Mouse (Mus musculus): Measurements from ENCODE around the gene Slc12a9. TPM values are rescaled to one million over a fixed set of nuclear protein-coding genes. Genes with fewer than 3 reads are reported as not detected.
A peak's percentile ranks its signal among the peaks of the same experiment; 100 is the strongest.

The Slc12a9 gene
- total and polyA plus RNA-seq, 3 experiments: 3.0 to 11.1 (median 7.9) TPM

- Histone ChIP-seq H3K9ac (ENCODE audit: insufficient read depth, low read depth) (no peak overlapping the region), H3K27ac (ENCODE audit: insufficient read depth, low read depth) (no peak overlapping the region), H3K4me1 (ENCODE audit: control insufficient read depth in 1 of 2, insufficient read depth in 2 of 2) (peaks cover 2 to 19% of the 10 kb centered on the region in 2 experiments; a peak in 3 of 4 replicates), H3K36me3 (replicated peaks in 1 of 2; ENCODE audit: control insufficient read depth in 1 of 2, insufficient read depth in 1 of 2, low read length in 1 of 2) (peaks cover 18 to 59% of the 10 kb centered on the region in 2 experiments), H3K79me2 (replicated peaks; ENCODE audit: control insufficient read depth, extremely low read depth, insufficient read depth, poor library complexity, severe bottlenecking) (no peaks in the 10 kb centered on the region), H3K4me3 (replicated peaks in 1 of 3; ENCODE audit: low read depth in 2 of 3, low read length in 2 of 3, poor library complexity in 1 of 3) (no peak overlapping the region), H3K4me2 (ENCODE audit: insufficient read depth, low read depth, poor library complexity, severe bottlenecking) (no peak overlapping the region), H3K9me3 (replicated peaks; ENCODE audit: low read length) (no peaks in the 10 kb centered on the region), H3K27me3 (replicated peaks) (no peaks in the 10 kb centered on the region)
- peak; percentile 21 for DNase-seq (ENCODE audit: extremely low read depth)
- TF ChIP-seq SMC3 (IDR thresholded peaks at IDR 0.05; ENCODE audit: low read depth, low read length): peak; percentile 37
- TF ChIP-seq JUN (IDR thresholded peaks at IDR 0.05; ENCODE audit: insufficient read depth, low read depth, low read length): no peak
- TF ChIP-seq MYC (IDR thresholded peaks at IDR 0.05; ENCODE audit: low read depth, low read length): no peak
- no peak for TF ChIP-seq NRF1 (IDR thresholded peaks at IDR 0.05; ENCODE audit: low read depth, low read length)
- peak; percentile 19 for TF ChIP-seq RAD21 (IDR thresholded peaks at IDR 0.05; ENCODE audit: low read depth, low read length)
- TF ChIP-seq CTCF (conservative IDR thresholded peaks at IDR 0.05 in 1 of 2, IDR thresholded peaks at IDR 0.05 in 1 of 2; ENCODE audit: low read depth in 2 of 2, low read length in 2 of 2): peak in 1 of 2 experiments; percentile 53; a peak in 2 of 4 replicates
- TF ChIP-seq SIN3A (IDR thresholded peaks at IDR 0.05; ENCODE audit: low read length): no peak
- in situ Hi-C loops (cut with MboI; ENCODE audit: low pct_ligation_motif_present, low pct_unique_long_range_greater_than_20kb, low sequenced_read_pairs): no loop called here
- dilution Hi-C loops (cut with MboI; ENCODE audit: extremely low pct_ligation_motif_present, extremely low pct_unique_long_range_greater_than_20kb, low sequenced_read_pairs): no loop called here
Observed at GRCm38 (mm10) chr5:137315084-137315903, 18.1 kb downstream of the Slc12a9 start.

DNA sequence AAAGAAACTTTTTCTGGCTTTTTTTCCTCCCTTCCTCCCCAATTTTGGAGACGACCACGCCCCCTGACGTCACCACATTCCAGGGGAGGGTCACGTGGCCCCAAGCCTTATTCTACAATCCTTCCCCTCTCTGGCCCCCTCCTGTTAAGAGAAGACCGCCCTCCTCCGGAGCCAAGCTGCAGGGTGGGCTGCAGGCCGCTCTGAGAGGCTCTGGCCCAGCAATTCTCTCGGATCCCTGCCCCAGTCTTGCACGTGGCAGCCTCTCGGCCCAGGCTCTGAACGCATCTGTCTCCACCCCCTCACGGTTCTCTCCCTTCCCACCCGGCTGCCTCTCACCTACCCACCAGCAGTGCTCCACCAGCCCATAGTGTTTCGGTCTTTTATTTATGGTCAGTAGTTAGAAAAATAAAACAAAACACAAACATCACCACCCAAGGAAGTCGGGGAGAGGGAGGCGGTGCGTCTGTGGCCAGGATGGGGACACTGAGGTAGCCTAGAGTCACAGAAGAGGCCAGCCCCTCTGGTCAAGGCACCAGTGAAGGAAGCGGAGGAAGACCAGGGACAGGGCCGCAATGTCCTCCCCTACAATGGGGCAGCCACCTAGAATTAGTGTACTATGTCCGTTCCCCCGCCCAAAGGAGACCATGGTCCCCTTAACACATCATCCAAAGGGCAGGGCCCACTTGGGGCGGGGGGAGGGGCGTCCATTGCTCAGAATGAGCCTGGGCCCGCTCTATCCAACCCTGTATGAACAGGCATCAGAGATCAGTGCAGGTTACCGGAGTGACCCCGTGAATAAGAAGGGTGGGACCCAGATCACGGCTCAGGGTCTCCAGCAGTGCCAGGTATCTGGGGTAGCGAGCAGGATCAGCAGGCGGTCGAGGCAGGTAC, 19.0 kb downstream of the Slc12a9 start, which contains the start of gene Trip6:
Gene Trip6, minus strand, starts transcription at position 212 of the 891 bp plus-strand sequence.
- Histone ChIP-seq H3K27ac (ENCODE audit: insufficient read depth, low read depth) (no peak within 1 kb of the TSS), H3K79me2 (replicated peaks; ENCODE audit: control insufficient read depth, extremely low read depth, insufficient read depth, poor library complexity, severe bottlenecking) (no peaks in the 10 kb centered on the region), H3K9me3 (replicated peaks; ENCODE audit: low read length) (no peaks in the 10 kb centered on the region), H3K4me1 (ENCODE audit: control insufficient read depth in 1 of 2, insufficient read depth in 2 of 2) (peaks cover 8 to 28% of the 10 kb centered on the region in 2 experiments), H3K4me2 (ENCODE audit: insufficient read depth, low read depth, poor library complexity, severe bottlenecking) (no peak within 1 kb of the TSS), H3K36me3 (replicated peaks in 1 of 2; ENCODE audit: control insufficient read depth in 1 of 2, insufficient read depth in 1 of 2, low read length in 1 of 2) (peaks cover 13 to 59% of the 10 kb centered on the region in 2 experiments), H3K9ac (ENCODE audit: insufficient read depth, low read depth) (no peak within 1 kb of the TSS), H3K27me3 (replicated peaks) (no peaks in the 10 kb centered on the region), H3K4me3 (replicated peaks in 1 of 3; ENCODE audit: low read depth in 2 of 3, low read length in 2 of 3, poor library complexity in 1 of 3) (no peak within 1 kb of the TSS)
- DNase-seq (ENCODE audit: extremely low read depth): no peak
- in situ Hi-C loops (cut with MboI; ENCODE audit: low pct_ligation_motif_present, low pct_unique_long_range_greater_than_20kb, low sequenced_read_pairs): no loop called here
- TF ChIP-seq POLR2AphosphoS2 (IDR thresholded peaks at IDR 0.05; ENCODE audit: low read depth, low read length) (no peak), CHD1 (IDR thresholded peaks at IDR 0.05; ENCODE audit: low read depth, low read length) (no peak), KAT2A (IDR thresholded peaks at IDR 0.05; ENCODE audit: insufficient replicate concordance, low read length) (no peak)
- dilution Hi-C loops (cut with MboI; ENCODE audit: extremely low pct_ligation_motif_present, extremely low pct_unique_long_range_greater_than_20kb, low sequenced_read_pairs): no loop called here
